9 mouse cellular contexts compared by ENCODE assay signal in genomic region chr5:103773100-103773552, GRCm38 (mm10).
DNase-seq lines count a peak whose midpoint lies in the region; ATAC-seq and TF ChIP-seq lines count a peak whose summit lies in the region.
"Had no signal": no experiment of that assay in that cellular context is flagged by ENCODE, and none has a peak within 500 bp of the region (broad histone marks: within the 10 kb centered on the region; RNA-seq: fewer than 3 reads in every experiment).

No protein-coding gene starts in this region.

- no peaks in the 10 kb centered on the region for H3K27me3 ChIP-seq in forebrain, embryonic 14.5 days (replicated peaks; ENCODE audit: control insufficient read depth, insufficient read depth, low read length)
- no peaks in the 10 kb centered on the region for H3K27me3 ChIP-seq in hindbrain, embryonic 16.5 days (replicated peaks; ENCODE audit: control insufficient read depth, insufficient read depth, low read length)
- H3K27me3 ChIP-seq: Patski had no signal

- peak overlapping the region; percentile 44 for H3K4me2 ChIP-seq in forebrain, embryonic 14.5 days (ENCODE audit: low read length)
- peak overlapping the region; percentile 41 for H3K4me2 ChIP-seq in hindbrain, embryonic 16.5 days (ENCODE audit: low read length)

- peak overlapping the region; percentile 5; the same call in 1 of the 2 replicates for H3K4me3 ChIP-seq in forebrain, embryonic 14.5 days (ENCODE audit: low read depth, low read length)
- H3K4me3 ChIP-seq in hindbrain, embryonic 16.5 days (ENCODE audit: low read length): no peak overlapping the region
- peak overlapping the region; percentile 46 for H3K4me3 ChIP-seq in lung, adult 2 months (replicated peaks; ENCODE audit: extremely low read depth, low read depth, low read length)

- peaks cover 22% of the 10 kb centered on the region for H3K4me1 ChIP-seq in forebrain, embryonic 14.5 days (ENCODE audit: control insufficient read depth, insufficient read depth, low read length)
- H3K4me1 ChIP-seq in hindbrain, embryonic 16.5 days (ENCODE audit: control insufficient read depth, insufficient read depth, low read depth, low read length): peaks cover 18% of the 10 kb centered on the region
- H3K4me1 ChIP-seq in lung, adult 2 months (ENCODE audit: control insufficient read depth, insufficient read depth, low read length): peaks cover 24% of the 10 kb centered on the region

- no peaks in the 10 kb centered on the region for H3K9me3 ChIP-seq in forebrain, embryonic 14.5 days (replicated peaks; ENCODE audit: control insufficient read depth, low read length)
- H3K9me3 ChIP-seq in hindbrain, embryonic 16.5 days (ENCODE audit: control insufficient read depth, low read length): no peaks in the 10 kb centered on the region

- under 1% methylated on average over 5 of the region's 5 CpGs for WGBS in forebrain, embryonic 14.5 days
- 4% methylated on average over 5 of the region's 5 CpGs for WGBS in hindbrain, embryonic 16.5 days
- 12% methylated on average over 5 of the region's 5 CpGs for WGBS in lung, adult 2 months

- peak; percentile 29 for DNase-seq in layer of hippocampus, adult 9-11 months
- no peak for DNase-seq in layer of hippocampus, adult 11-12 months (ENCODE audit: low spot score)
- peak; percentile 83 for DNase-seq in forebrain, embryonic 14.5 days (ENCODE audit: low spot score)
- no peak for DNase-seq in lung, adult 2 months
- DNase-seq in retina, postnatal 1 day: peak; percentile 76
- DNase-seq in right cerebral cortex, postnatal 36 days (ENCODE audit: low spot score in 2 of 2): no peak
- DNase-seq in frontal cortex, adult 2 months (ENCODE audit: extremely low spot score in 1 of 2, low spot score in 1 of 2): no peak

- peak overlapping the region; percentile 41; the same call in 1 of the 2 replicates for H3K9ac ChIP-seq in forebrain, embryonic 14.5 days (ENCODE audit: low read length)
- H3K9ac ChIP-seq in hindbrain, embryonic 16.5 days (ENCODE audit: low read depth, low read length): peak overlapping the region; percentile 13

- no peak for TF ChIP-seq POLR2A in lung, adult 2 months (IDR thresholded peaks at IDR 0.05; ENCODE audit: borderline replicate concordance, extremely low read depth, low read depth, low read length)

- peak; percentile 78 for ATAC-seq in forebrain, embryonic 14.5 days
- ATAC-seq in hindbrain, embryonic 16.5 days: peak; percentile 68
- ATAC-seq: Patski had no signal

- no peaks in the 10 kb centered on the region for H3K36me3 ChIP-seq in forebrain, embryonic 14.5 days (ENCODE audit: control insufficient read depth, insufficient read depth, low read length)
- no peaks in the 10 kb centered on the region for H3K36me3 ChIP-seq in hindbrain, embryonic 16.5 days (ENCODE audit: control insufficient read depth, insufficient read depth, low read length)

- peak overlapping the region; percentile 75 for H3K27ac ChIP-seq in forebrain, embryonic 14.5 days (ENCODE audit: low read depth, low read length)
- peak overlapping the region; percentile 67 for H3K27ac ChIP-seq in hindbrain, embryonic 16.5 days (ENCODE audit: low read depth, low read length)

- no peak for TF ChIP-seq CTCF in lung, adult 2 months (IDR thresholded peaks at IDR 0.05; ENCODE audit: insufficient read depth, low read length)

Comparison
In these comparisons a context has a peak if more than half of its experiments do, and no peak if none do; other contexts are left out.
1. DNase-seq: peak in layer of hippocampus, adult 9-11 months (single experiment), forebrain, embryonic 14.5 days (single experiment) and retina, postnatal 1 day (single experiment); none in layer of hippocampus, adult 11-12 months (single experiment), lung, adult 2 months (single experiment), right cerebral cortex, postnatal 36 days (0 of 2) and frontal cortex, adult 2 months (0 of 2).